Mouse (Mus musculus) adrenal gland, adult 10 weeks (tissue): ENCODE data around the gene Ugt1a5. TPM values are rescaled to one million over a fixed set of nuclear protein-coding genes. Genes with fewer than 3 reads are reported as not detected.

Source experiments
- polyA plus RNA-seq: library from polyadenylated mRNA; stranded (reverse); fragments of 350-450 nt; fragmentation: Illumina TruSeq; extraction: RNeasy Lipid Tissue Mini Kit (QIAGEN cat#74804); gene quantifications from one replicate; pipeline ENCODE4 v1.2.3, GENCODE M21; 2014; ENCODE audit warnings: low read depth, low replicate concordance

The Ugt1a5 gene
- not detected for polyA plus RNA-seq

DNA sequence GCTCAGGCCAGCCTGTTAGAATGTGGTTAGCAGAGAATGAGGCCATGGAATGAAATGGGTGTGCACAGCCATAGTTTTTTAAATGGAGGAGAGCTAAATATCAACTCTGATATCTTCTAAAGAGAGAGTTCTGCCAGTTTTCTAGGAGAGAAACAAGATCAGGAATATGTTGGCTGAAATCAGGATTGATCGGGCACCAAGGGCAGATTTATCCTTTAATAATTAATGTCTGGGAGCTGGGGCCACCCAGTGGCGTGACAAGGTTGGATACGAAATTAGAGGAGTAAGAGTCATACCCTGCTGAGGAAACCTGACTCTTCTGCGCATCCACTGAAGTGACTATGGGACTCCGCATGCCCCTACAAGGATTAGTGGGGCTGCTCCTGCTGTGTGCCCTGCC lies at the start of gene Ugt1a5:
Ugt1a5 (plus strand) TSS at position 302 of the 400 bp plus-strand sequence.

DNA sequence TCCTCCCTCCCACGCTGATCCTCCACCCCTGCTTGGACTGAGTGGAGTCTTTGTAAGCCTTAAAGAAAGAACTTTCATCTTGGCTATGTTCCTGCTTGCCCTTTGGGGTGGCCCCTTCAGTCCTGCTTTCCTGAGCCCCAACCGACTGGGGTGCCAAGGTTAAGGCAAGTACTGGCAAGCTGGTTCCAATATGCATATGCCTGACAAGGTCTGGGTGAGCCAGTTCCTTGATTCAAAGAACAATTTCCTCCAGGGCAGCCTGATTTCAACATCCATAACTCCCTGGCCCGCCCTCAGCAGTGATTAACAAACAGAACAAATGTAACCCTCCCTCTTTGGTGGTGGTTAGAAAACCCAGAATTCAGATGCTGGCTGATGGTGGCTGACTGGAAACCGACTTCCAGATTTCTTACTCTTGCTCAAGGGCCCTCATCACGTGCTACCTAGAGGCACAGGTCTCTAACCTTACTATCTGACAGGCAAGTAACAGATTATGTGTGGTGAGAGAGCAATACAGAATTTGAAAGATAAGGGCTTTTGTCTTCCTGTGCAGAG lies 31.3 kb upstream of the Ugt1a5 start, which contains the start of gene Ugt1a6a:
Ugt1a6a (plus strand) TSS at position 353 of the 555 bp plus-strand sequence.

DNA sequence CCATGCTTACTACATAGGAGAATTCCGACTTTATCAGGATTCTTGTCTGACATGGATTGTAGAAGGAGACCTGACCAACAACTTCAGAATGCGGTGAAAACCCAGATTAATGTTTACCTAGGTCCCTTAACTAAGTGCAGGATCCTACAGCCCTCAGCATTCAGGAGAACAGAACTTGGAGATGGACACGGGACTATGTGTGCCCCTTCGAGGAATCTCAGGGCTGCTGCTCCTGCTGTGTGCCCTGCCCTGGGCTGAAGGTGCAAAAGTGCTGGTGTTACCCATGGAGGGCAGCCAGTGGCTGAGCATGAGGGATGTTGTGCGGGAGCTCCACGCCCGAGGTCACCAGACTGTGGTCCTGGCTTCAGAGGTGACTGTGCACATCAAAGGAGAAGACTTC lies 34.6 kb downstream of the Ugt1a5 start, which contains the start of gene Ugt1a2:
Ugt1a2 (plus strand) TSS at position 146 of the 400 bp plus-strand sequence.

DNA sequence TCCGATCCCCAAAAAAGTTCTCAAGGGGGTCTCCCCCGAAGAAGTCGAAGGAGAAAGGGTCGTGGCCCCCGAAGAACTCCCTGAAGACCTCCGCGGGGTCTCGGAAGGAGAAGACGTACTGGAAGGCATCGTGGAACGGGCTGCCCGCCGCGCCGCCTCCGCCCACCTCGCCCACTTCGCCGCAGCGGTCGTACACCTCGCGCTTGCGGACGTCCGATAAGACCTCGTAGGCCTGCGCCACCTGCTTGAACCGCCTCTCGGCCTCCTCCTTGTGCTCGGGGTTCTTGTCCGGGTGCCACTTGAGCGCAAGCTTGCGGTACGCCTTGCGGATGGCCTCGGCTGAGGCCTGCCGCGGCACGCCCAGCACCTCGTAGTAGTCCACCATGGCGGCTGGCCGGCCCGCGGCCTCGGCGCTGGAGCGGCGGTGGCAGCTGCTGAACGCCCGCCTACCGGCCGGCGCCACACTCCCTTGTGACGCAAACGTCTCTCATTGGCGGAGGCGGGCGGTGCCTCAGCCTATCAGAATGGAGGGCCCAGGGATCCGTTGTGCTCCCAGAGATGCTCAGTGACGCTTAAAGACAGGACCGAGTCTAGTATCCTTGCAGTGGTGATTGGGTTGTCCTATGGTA lies 39.6 kb downstream of the Ugt1a5 start, which contains the start of gene Dnajb3:
Dnajb3 (minus strand) TSS at position 489 of the 629 bp plus-strand sequence.

DNA sequence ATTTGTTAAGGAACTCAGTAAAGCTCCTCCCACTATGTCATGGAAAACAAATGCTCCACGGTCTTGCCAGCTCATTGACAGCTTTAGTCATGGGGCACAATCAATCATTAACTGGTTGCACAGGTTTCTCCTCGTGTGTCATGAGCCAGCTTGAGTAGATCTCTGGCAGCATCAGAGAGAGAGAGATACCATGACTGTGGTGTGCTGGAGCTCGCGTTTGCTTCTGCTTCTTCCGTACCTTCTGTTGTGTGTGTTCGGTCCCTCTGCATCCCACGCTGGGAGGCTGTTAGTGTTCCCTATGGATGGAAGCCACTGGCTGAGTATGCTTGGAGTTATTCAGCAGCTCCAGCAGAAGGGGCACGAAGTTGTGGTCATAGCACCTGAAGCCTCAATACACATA lies 46.0 kb downstream of the Ugt1a5 start, which contains the start of gene Ugt1a1:
Ugt1a1 (plus strand) TSS at position 148 of the 400 bp plus-strand sequence.

DNA sequence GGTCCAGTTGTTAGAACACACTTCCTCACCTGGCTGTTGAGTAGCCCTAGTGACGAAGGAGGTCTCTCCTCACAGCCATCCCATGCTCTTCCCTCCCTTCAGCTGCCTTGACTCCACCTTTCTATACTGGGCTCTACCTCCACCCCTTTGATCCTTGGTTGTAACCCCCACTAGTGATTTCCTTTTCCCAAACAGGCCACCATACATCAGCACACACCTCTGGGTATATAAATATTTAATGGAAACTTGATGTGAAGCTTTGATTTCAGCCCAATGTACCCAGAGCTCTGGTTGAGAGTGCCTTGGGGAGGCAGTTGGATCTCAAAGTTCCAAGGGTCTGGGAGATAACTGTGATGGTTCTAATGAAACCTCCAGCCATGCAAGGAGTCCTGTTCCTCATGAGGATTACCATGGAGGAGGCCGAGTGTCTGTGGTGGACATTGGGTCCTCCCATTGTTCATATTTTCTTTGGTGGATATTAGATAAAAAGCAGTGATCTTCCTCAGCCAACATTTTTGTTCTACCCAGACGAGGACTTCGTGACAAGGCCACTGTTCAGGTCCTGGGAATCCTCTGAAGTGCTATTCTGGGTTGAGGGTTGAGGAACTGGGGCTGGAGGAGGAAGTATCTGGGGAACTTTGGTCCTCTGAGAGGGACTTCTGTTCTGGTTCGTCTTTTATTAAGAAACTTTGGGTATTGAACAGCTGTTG lies 61.0 kb downstream of the Ugt1a5 start, which contains the start of gene Mroh2a:
Mroh2a (plus strand) TSS at position 317 of the 710 bp plus-strand sequence.

Other genes with a start within 250 kb of the Ugt1a5 start
- gene Usp40, start 157.5 kb upstream of the Ugt1a5 start, polyA plus RNA-seq, result 46.0 TPM
- gene Ugt1a10, start 110.6 kb upstream of the Ugt1a5 start, polyA plus RNA-seq, result not detected
- gene Ugt1a9, start 95.2 kb upstream of the Ugt1a5 start, polyA plus RNA-seq, result not detected
- not detected for gene Ugt1a8, start 78.2 kb upstream of the Ugt1a5 start, polyA plus RNA-seq
- gene Ugt1a7c, start 71.0 kb upstream of the Ugt1a5 start, polyA plus RNA-seq, result 6.2 TPM
- gene Ugt1a6b, start 62.8 kb upstream of the Ugt1a5 start, polyA plus RNA-seq, result 0.52 TPM
- 5.1 TPM for gene Ugt1a6a, start 31.2 kb upstream of the Ugt1a5 start, polyA plus RNA-seq
- not detected for gene Ugt1a2, start 34.6 kb downstream of the Ugt1a5 start, polyA plus RNA-seq
- gene Dnajb3, start 39.8 kb downstream of the Ugt1a5 start, polyA plus RNA-seq, result 2.4 TPM
- gene Ugt1a1, start 45.9 kb downstream of the Ugt1a5 start, polyA plus RNA-seq, result 21.2 TPM
- not detected for gene Mroh2a, start 61.0 kb downstream of the Ugt1a5 start, polyA plus RNA-seq
- 22.9 TPM for gene Hjurp, start 111.6 kb downstream of the Ugt1a5 start, polyA plus RNA-seq
- gene Trpm8, start 111.6 kb downstream of the Ugt1a5 start, polyA plus RNA-seq, result not detected
- not detected for gene Spp2, start 240.9 kb downstream of the Ugt1a5 start, polyA plus RNA-seq